Mouse (Mus musculus) forebrain, embryonic 15.5 days (tissue): ENCODE measurements at regions not wholly inside any gene's neighbourhood (a gene's known extent, or its start where the extent isn't known, plus 50 kb on each side); places are given as distances from the start of the nearest gene placed in this dataset.

ENCODE experiments used
- ATAC-seq: fragments of 200-750 bp; cut with Nextera tagmentation; replicated peaks from 2 replicates; pipeline ENCODE4 v1.8.0; 2017; ENCODE audit warnings: mild to moderate bottlenecking, moderate TSS enrichment, moderate library complexity
- H3K27ac ChIP-seq: fragments of 300-500 bp; sonication (generic); replicated peaks from 2 replicates; pipeline ENCODE4 v1.5.1; 2015; ENCODE audit warnings: mild to moderate bottlenecking, inconsistent platforms
- H3K27me3 ChIP-seq: fragments of 300-500 bp; sonication (generic); 2 replicates; pipeline ENCODE4 v1.6.1; 2015; ENCODE audit warnings: inconsistent platforms
- H3K36me3 ChIP-seq: fragments of 300-500 bp; sonication (generic); 2 replicates; pipeline ENCODE4 v1.6.1; 2015; ENCODE audit warnings: mild to moderate bottlenecking, inconsistent platforms
- H3K4me1 ChIP-seq: fragments of 300-500 bp; sonication (generic); 2 replicates; pipeline ENCODE4 v1.6.1; 2015; ENCODE audit warnings: inconsistent platforms
- H3K4me2 ChIP-seq: fragments of 300-500 bp; sonication (generic); replicated peaks from 2 replicates; pipeline ENCODE4 v1.6.1; 2015; ENCODE audit warnings: mild to moderate bottlenecking, inconsistent platforms
- H3K4me3 ChIP-seq: fragments of 300-500 bp; sonication (generic); 2 replicates; pipeline ENCODE4 v1.5.1; 2015; ENCODE audit warnings: mild to moderate bottlenecking, inconsistent platforms
- H3K9ac ChIP-seq: fragments of 300-500 bp; sonication (generic); replicated peaks from 2 replicates; pipeline ENCODE4 v1.6.1; 2015; ENCODE audit warnings: mild to moderate bottlenecking, inconsistent platforms
- H3K9me3 ChIP-seq: fragments of 300-500 bp; sonication (generic); 2 replicates; pipeline ENCODE4 v1.6.1; 2016; ENCODE audit warnings: inconsistent platforms
- WGBS: fragments of 180-500 bp; shearing (Covaris S2); methylation state at CpG from one replicate; pipeline ENCODE4 v1.1.7; 2015; ENCODE audit warnings: mixed read lengths; 5-methylcytosine and 5-hydroxymethylcytosine counted together

GRCm38 (mm10) chr4:12501086-12501485 lies 329.3 kb upstream of the Fam92a start:
- Histone ChIP-seq H3K9me3 (no peaks in the 10 kb centered on the region), H3K27me3 (no peaks in the 10 kb centered on the region), H3K4me3 (no peak overlapping the region), H3K4me1 (peaks cover 2% of the 10 kb centered on the region), H3K9ac (no peak overlapping the region), H3K27ac (no peak overlapping the region), H3K4me2 (no peak overlapping the region), H3K36me3 (no peaks in the 10 kb centered on the region)
- WGBS: 84% methylated on average over 8 of the region's 8 CpGs
- ATAC-seq: no peak

- WGBS: 92% methylated on average over 4 of the region's 4 CpGs
- no peak overlapping the region for H3K9ac ChIP-seq
- ATAC-seq: no peak
- no peaks in the 10 kb centered on the region for H3K36me3 ChIP-seq
- H3K9me3 ChIP-seq: no peaks in the 10 kb centered on the region
- H3K27ac ChIP-seq: no peak overlapping the region
- H3K27me3 ChIP-seq: no peaks in the 10 kb centered on the region
- no peak overlapping the region for H3K4me2 ChIP-seq
- H3K4me1 ChIP-seq: no peaks in the 10 kb centered on the region
- no peak overlapping the region for H3K4me3 ChIP-seq
These were observed 326.6 kb upstream of the Fam92a start for GRCm38 (mm10) chr4:12498426-12498825.

GRCm38 (mm10) chr4:12492468-12492867 lies 320.7 kb upstream of the Fam92a start:
- Histone ChIP-seq H3K9ac (no peak overlapping the region), H3K4me1 (no peaks in the 10 kb centered on the region), H3K9me3 (no peaks in the 10 kb centered on the region), H3K27me3 (no peaks in the 10 kb centered on the region), H3K4me3 (no peak overlapping the region), H3K36me3 (no peaks in the 10 kb centered on the region), H3K27ac (no peak overlapping the region), H3K4me2 (no peak overlapping the region)
- WGBS: 71% methylated on average over 2 of the region's 2 CpGs
- ATAC-seq: no peak

DNA sequence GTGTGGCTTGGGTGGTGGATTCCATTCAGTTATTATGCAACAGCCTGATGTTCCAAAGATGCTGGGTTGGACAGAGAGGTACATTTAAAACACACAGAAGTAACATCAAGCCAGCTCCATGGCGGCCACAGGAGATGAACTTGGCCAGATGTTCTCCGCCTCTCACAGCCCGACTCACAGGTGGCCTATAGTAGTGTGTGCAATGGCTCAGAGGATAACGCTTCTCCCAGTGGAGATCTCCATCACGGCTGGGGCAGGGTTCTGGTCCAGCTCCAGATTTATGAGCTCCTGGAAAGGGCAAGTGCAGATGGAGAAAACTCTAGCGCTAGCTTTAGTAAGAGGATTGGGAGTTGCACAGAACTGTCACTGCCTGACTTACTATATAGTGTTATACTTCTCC lies 319.5 kb upstream of the Fam92a start:
- Histone ChIP-seq H3K4me3 (no peak overlapping the region), H3K27ac (no peak overlapping the region), H3K36me3 (no peaks in the 10 kb centered on the region), H3K9me3 (no peaks in the 10 kb centered on the region), H3K9ac (no peak overlapping the region), H3K27me3 (no peaks in the 10 kb centered on the region), H3K4me2 (no peak overlapping the region), H3K4me1 (no peaks in the 10 kb centered on the region)
- ATAC-seq: no peak
- WGBS: 92% methylated on average over 6 of the region's 6 CpGs

DNA sequence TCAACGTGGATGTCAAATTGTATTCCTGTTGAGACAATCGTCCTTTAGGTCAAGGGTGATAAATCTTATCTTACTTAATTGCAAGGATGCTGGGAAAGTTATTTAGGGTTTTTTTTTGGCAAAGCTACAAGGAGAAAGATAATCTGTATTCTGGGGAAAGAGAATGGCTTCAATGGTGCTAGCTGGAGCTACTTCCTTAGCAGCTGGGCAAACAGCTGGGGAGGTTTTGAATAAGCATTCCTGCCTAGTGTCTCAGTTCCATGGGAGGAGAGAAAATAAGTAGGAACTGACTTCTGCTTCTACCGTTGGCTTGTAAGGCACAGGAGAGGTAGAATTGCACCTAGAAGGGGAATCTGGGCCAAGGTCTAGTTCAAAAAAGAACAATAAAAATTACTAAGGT lies 318.3 kb upstream of the Fam92a start:
- Histone ChIP-seq H3K9ac (no peak overlapping the region), H3K4me2 (no peak overlapping the region), H3K4me3 (no peak overlapping the region), H3K9me3 (no peaks in the 10 kb centered on the region), H3K36me3 (no peaks in the 10 kb centered on the region), H3K4me1 (no peaks in the 10 kb centered on the region), H3K27me3 (no peaks in the 10 kb centered on the region), H3K27ac (no peak overlapping the region)
- no peak for ATAC-seq
- WGBS: 81% methylated on average over 3 of the region's 3 CpGs

- Histone ChIP-seq H3K4me3 (no peak overlapping the region), H3K9me3 (no peaks in the 10 kb centered on the region), H3K27ac (no peak overlapping the region), H3K4me1 (no peaks in the 10 kb centered on the region), H3K9ac (no peak overlapping the region), H3K36me3 (no peaks in the 10 kb centered on the region), H3K27me3 (no peaks in the 10 kb centered on the region), H3K4me2 (no peak overlapping the region)
- ATAC-seq: no peak
- WGBS: 64% methylated on average over 6 of the region's 6 CpGs
These were observed 317.5 kb upstream of the Fam92a start for GRCm38 (mm10) chr4:12489358-12489757.

DNA sequence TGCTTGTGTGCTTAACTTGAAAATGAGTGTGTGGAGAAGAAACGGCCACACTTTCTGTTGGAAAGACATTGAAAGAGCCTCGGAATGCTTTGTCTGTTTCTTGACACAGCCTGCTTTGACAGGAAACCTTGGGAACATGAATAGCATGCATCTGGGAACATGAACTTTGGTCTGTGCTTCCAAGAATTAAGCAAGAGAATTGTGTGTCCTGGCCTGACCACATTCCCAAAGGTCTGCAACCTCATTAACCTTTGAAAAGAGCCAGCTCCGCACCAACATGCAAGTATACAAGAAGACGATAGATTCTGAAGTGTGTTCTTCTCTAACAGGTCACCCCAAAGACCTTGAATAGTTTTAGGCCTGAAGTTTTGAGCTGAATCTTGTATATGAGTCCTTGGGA lies 309.7 kb upstream of the Fam92a start:
- 34% methylated on average over 4 of the region's 4 CpGs for WGBS
- H3K27me3 ChIP-seq: no peaks in the 10 kb centered on the region
- no peaks in the 10 kb centered on the region for H3K9me3 ChIP-seq
- H3K4me2 ChIP-seq: no peak overlapping the region
- H3K9ac ChIP-seq: no peak overlapping the region
- no peak overlapping the region for H3K4me3 ChIP-seq
- peaks cover 7% of the 10 kb centered on the region for H3K4me1 ChIP-seq
- ATAC-seq: no peak
- H3K36me3 ChIP-seq: no peaks in the 10 kb centered on the region
- no peak overlapping the region for H3K27ac ChIP-seq

- ATAC-seq: 0 out of 2 replicates have a peak, but pooled peaks have one; percentile 34
- WGBS: 67% methylated on average over 7 of the region's 7 CpGs
- no peak overlapping the region for H3K4me2 ChIP-seq
These were observed 304.9 kb upstream of the Fam92a start for GRCm38 (mm10) chr4:12476717-12477116.

DNA sequence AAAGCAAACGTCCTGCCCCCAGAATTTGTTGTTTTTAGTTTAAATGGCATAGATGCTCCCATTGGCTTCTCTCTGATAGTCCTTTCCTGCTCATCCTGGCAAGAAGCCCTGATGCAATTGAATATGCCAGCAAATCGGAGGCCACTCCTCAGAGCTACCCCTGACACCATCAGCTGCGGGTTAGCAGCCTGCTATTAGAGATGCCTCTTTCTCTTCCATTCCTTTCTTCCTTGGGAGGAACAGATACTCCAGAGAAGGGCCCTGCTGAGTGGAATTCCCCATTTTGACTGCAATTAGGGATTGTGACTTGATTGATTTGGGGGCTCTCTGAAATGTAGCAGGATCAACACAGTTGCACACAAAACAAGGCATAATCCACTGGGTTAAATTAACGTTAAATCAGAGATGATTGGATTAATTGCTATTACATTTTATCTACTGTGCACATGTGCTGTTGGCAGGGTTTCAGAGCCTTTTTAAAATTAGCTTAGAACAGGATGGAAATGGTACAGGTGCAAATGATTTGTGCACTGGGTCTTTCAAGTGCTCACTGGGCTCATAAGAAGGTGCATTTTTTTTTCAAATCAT lies 303.3 kb upstream of the Fam92a start:
- Histone ChIP-seq H3K4me1 (peaks cover 30% of the 10 kb centered on the region), H3K27me3 (no peaks in the 10 kb centered on the region), H3K4me2 (no peak overlapping the region), H3K27ac (peak overlapping the region; percentile 82), H3K9me3 (no peaks in the 10 kb centered on the region), H3K4me3 (no peak overlapping the region), H3K36me3 (no peaks in the 10 kb centered on the region), H3K9ac (no peak overlapping the region)
- ATAC-seq: peak; percentile 93
- WGBS: 23% methylated on average over 4 of the region's 4 CpGs

More at GRCm38 (mm10) chr4:12476717-12477116, 304.9 kb upstream of the Fam92a start:
- Histone ChIP-seq H3K27me3 (no peaks in the 10 kb centered on the region), H3K36me3 (no peaks in the 10 kb centered on the region), H3K4me1 (peaks cover 30% of the 10 kb centered on the region), H3K4me3 (no peak overlapping the region), H3K27ac (peak overlapping the region; percentile 82), H3K9ac (no peak overlapping the region), H3K9me3 (no peaks in the 10 kb centered on the region)

GRCm38 (mm10) chr4:12474421-12474820 lies 302.6 kb upstream of the Fam92a start:
- 24% methylated on average over 1 of the region's 1 CpGs for WGBS
- Histone ChIP-seq H3K9me3 (no peaks in the 10 kb centered on the region), H3K27me3 (no peaks in the 10 kb centered on the region), H3K4me1 (peaks cover 30% of the 10 kb centered on the region), H3K4me3 (no peak overlapping the region), H3K4me2 (no peak overlapping the region), H3K36me3 (no peaks in the 10 kb centered on the region), H3K27ac (peak overlapping the region; percentile 82), H3K9ac (no peak overlapping the region)
- peak; percentile 73 for ATAC-seq

GRCm38 (mm10) chr4:12461701-12462100 lies 289.9 kb upstream of the Fam92a start:
- Histone ChIP-seq H3K4me1 (peaks cover 7% of the 10 kb centered on the region; the same call in 1 of the 2 replicates), H3K4me2 (no peak overlapping the region), H3K9me3 (no peaks in the 10 kb centered on the region), H3K4me3 (no peak overlapping the region), H3K36me3 (no peaks in the 10 kb centered on the region), H3K27ac (no peak overlapping the region), H3K9ac (no peak overlapping the region), H3K27me3 (no peaks in the 10 kb centered on the region)
- ATAC-seq: no peak
- WGBS: 88% methylated on average over 2 of the region's 2 CpGs

GRCm38 (mm10) chr4:12461251-12461650 lies 289.4 kb upstream of the Fam92a start:
- Histone ChIP-seq H3K9ac (no peak overlapping the region), H3K27ac (no peak overlapping the region), H3K4me2 (no peak overlapping the region), H3K9me3 (no peaks in the 10 kb centered on the region), H3K4me1 (peaks cover 7% of the 10 kb centered on the region; the same call in 1 of the 2 replicates), H3K36me3 (no peaks in the 10 kb centered on the region), H3K27me3 (no peaks in the 10 kb centered on the region), H3K4me3 (no peak overlapping the region)
- 51% methylated on average over 4 of the region's 4 CpGs for whole genome bisulfite sequencing
- ATAC-seq: 0 out of 2 replicates have a peak, but pooled peaks have one; percentile 43

GRCm38 (mm10) chr4:12457978-12458597 lies 286.3 kb upstream of the Fam92a start:
- Histone ChIP-seq H3K27me3 (no peaks in the 10 kb centered on the region), H3K9me3 (no peaks in the 10 kb centered on the region), H3K27ac (no peak overlapping the region), H3K4me2 (no peak overlapping the region), H3K4me3 (no peak overlapping the region), H3K36me3 (no peaks in the 10 kb centered on the region), H3K4me1 (peaks cover 7% of the 10 kb centered on the region; the same call in 1 of the 2 replicates), H3K9ac (no peak overlapping the region)
- 83% methylated on average over 8 of the region's 8 CpGs for WGBS
- ATAC-seq: no peak
